Mouse (Mus musculus): Measurements from ENCODE around the gene Pmfbp1. TPM values are rescaled to one million over a fixed set of nuclear protein-coding genes. Genes with fewer than 3 reads are reported as not detected.

Pmfbp1 gene
- total RNA-seq, 2 experiments from 2014 or later: not detected

DNA sequence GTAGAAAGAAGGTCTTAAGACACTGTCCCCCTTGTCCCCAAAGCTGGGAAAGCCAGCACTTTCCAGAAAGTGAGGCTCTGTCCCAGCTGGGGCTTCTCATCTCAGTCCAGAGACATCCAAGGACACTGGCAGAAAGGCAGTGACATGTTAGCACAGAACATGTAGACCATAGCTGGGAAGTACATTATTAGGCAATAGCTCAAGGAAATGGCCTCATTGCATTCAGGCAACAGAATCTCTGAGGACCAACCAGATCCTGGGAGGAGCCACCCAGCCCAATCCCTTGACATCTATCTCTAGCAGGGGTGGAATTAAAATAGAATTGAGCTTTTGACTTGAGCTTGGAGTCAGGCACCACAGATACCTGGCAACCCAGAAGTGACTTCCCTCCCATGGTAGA is 91.8 kb downstream of the Pmfbp1 start:
- ATAC-seq (replicated peaks; ENCODE audit: low FRiP score, poor library complexity, severe bottlenecking): no peak

DNA sequence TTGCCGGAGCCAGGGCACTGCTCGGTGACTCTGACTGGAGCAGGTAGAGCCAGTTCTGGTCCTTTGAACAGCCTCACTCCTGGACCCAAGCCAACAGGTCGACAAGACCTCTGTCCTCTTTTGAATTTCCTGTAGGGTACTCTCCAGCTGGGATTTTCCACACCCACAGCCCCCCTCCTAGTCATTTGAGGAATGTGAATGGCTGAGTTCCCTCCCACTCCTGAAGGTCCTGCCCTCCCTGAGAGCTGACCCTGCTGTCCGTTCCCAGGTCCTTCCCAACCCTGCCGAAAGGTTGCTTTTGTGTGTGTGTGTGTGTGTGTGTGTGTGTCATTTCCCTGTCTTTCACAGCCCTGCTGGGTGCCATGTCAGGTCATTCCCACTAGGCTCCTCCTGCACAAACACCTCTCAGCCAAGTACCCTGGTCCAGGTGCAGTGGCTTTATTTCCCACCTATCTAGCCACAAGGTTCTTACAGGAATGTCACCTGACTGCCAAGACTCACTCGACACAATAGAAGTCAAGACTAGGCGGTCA is 93.2 kb downstream of the Pmfbp1 start:
- no peak for ATAC-seq (replicated peaks; ENCODE audit: low FRiP score, poor library complexity, severe bottlenecking)

DNA sequence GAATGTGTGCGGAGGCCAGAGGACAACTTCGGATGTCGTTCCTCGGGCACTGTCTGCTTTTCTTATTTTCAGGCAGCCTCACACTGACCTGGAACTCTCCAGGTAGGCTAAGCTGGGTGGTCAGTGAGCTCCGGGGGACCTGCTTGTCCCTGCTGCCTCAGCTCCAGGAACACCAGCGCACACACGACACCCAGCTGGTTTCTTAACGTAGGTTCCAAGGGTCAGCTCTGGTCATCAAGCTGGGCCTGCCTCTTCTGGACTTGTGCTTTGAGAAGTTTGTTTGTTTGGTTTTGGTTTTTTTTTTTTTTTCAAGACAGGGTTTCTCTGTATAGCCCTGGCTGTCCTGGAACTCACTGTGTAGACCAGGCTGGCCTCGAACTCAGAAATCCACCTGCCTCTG is 97.1 kb downstream of the Pmfbp1 start:
- no peak for ATAC-seq (replicated peaks; ENCODE audit: low FRiP score, poor library complexity, severe bottlenecking)

DNA sequence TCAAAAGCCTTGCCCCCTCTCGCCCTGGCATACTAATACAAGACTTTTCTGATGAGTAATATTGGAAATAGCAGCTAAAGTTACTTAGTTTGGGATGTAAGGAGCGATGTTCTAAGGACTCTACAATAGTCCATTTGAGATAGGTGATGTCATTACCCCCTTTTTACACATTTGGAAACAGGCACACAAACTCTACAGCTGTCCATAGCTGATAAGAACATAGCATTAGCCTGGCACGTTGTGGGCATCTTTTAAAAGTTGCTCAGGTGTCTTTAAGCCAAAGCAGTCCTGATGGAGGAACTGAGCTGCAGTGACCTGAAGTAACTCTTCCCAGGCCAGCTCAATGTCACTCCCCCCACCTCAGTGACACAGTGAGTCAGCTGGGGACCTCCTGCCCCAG is 97.5 kb downstream of the Pmfbp1 start:
- peak; percentile 74 for ATAC-seq (replicated peaks; ENCODE audit: low FRiP score, poor library complexity, severe bottlenecking)

DNA sequence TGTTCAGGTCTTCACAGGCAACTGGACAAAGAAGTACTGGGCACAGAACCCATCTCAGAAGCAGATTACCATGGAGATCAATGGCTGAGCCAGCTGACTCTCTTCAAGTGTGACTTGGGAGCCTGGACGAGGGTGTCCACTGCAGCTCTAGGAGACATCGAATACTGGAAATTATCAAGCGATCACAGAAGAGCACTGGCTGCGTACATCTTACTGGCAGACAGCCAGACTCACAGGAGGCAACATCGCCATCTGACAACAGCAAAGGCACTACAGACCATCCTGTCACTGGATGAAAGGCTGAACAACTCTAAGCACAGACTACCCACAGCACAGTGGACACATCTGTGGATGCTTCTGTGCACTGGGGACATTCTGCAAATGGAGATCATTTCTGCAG is 98.3 kb downstream of the Pmfbp1 start:
- ATAC-seq (replicated peaks; ENCODE audit: low FRiP score, poor library complexity, severe bottlenecking): peak; percentile 64

Other genes starting within 250 kb of the Pmfbp1 start
- gene Dhx38, start 71.8 kb downstream of the Pmfbp1 start, total RNA-seq (2015; ENCODE audit: low replicate concordance): 6.1 and 6.3 TPM in 2 replicates
- 18.2 and 26.5 TPM in 2 replicates for gene Dhx38, start 71.8 kb downstream of the Pmfbp1 start, total RNA-seq (2017; ENCODE audit: low replicate concordance)
- gene Txnl4b, start 71.9 kb downstream of the Pmfbp1 start, total RNA-seq (2015; ENCODE audit: low replicate concordance): 1.9 and 3.6 TPM in 2 replicates
- 3.8 and 4.3 TPM in 2 replicates for gene Txnl4b, start 71.9 kb downstream of the Pmfbp1 start, total RNA-seq (2017; ENCODE audit: low replicate concordance)
- 99.9 and 127 TPM in 2 replicates for gene Hp, start 85.1 kb downstream of the Pmfbp1 start, total RNA-seq (2015; ENCODE audit: low replicate concordance)
- 102 and 125 TPM in 2 replicates for gene Hp, start 85.1 kb downstream of the Pmfbp1 start, total RNA-seq (2017; ENCODE audit: low replicate concordance)
- gene Dhodh, start 114.6 kb downstream of the Pmfbp1 start, total RNA-seq (2015; ENCODE audit: low replicate concordance): 0.77 and 4.8 TPM in 2 replicates
- 4.0 and 4.3 TPM in 2 replicates for gene Dhodh, start 114.6 kb downstream of the Pmfbp1 start, total RNA-seq (2017; ENCODE audit: low replicate concordance)
- gene Pkd1l3, start 120.5 kb downstream of the Pmfbp1 start, total RNA-seq (2015; ENCODE audit: low replicate concordance): 0.38 TPM in 1 of 2 replicates, not detected in the other
- gene Pkd1l3, start 120.5 kb downstream of the Pmfbp1 start, total RNA-seq (2017; ENCODE audit: low replicate concordance): not detected in 2 replicates
- 34.6 and 41.8 TPM in 2 replicates for gene Ist1, start 199.2 kb downstream of the Pmfbp1 start, total RNA-seq (2015; ENCODE audit: low replicate concordance)
- 38.2 and 45.8 TPM in 2 replicates for gene Ist1, start 199.2 kb downstream of the Pmfbp1 start, total RNA-seq (2017; ENCODE audit: low replicate concordance)
- 1.7 and 5.9 TPM in 2 replicates for gene Zfp821, start 211.5 kb downstream of the Pmfbp1 start, total RNA-seq (2015; ENCODE audit: low replicate concordance)
- 9.6 and 12.0 TPM in 2 replicates for gene Zfp821, start 211.5 kb downstream of the Pmfbp1 start, total RNA-seq (2017; ENCODE audit: low replicate concordance)
- 1.3 and 5.6 TPM in 2 replicates for gene Atxn1l, start 243.7 kb downstream of the Pmfbp1 start, total RNA-seq (2015; ENCODE audit: low replicate concordance)
- gene Atxn1l, start 243.7 kb downstream of the Pmfbp1 start, total RNA-seq (2017; ENCODE audit: low replicate concordance): 3.5 and 4.3 TPM in 2 replicates